In the genomic region with DNA sequence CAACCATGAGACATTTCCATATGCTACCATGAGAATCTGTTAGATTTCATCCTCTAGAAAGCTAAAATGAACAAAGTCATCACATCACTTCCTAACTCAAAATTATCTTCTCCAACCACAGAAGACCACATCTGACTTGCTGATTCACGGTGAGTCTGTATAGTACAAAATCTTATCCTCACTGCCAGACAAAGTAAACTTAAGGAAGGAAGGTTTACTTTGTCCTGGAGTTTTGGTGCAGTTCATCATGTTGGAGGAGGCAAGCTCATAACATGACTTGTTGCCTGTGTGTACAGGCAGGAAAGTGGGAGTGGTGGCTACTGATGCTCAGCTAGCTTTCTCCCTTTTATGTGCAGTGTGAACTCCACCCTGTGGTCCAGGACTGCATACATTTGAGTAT, we compare ENCODE assay signal across 21 mouse cellular contexts. TPM values are rescaled to one million over a fixed set of nuclear protein-coding genes. Genes with fewer than 3 reads are reported as not detected.
"Had no signal": no experiment of that assay in that cellular context is flagged by ENCODE, and none has a peak within 500 bp of the region (broad histone marks: within the 10 kb centered on the region; RNA-seq: fewer than 3 reads in every experiment).

No protein-coding gene starts in this region.

- H3K27me3 ChIP-seq: kidney, embryonic 15.5 days; lung, embryonic 15.5 days; midbrain, embryonic 13.5 days; neural tube, embryonic 13.5 days had no signal

- ATAC-seq: midbrain, embryonic 13.5 days; midbrain, embryonic 16.5 days had no signal

- H3K27ac ChIP-seq: kidney, embryonic 15.5 days; left cerebral cortex, adult 2 months; lung, embryonic 15.5 days; midbrain, embryonic 10.5 days; midbrain, embryonic 13.5 days; neural tube, embryonic 13.5 days; stomach, postnatal 0 days had no signal

- DNase-seq: kidney, adult 11 months; kidney, adult 8-10 months; kidney, postnatal 10 days; kidney, postnatal 36 days; layer of hippocampus, postnatal 36 days; lung, adult 18-20 months; lung, postnatal 10 days; lung, postnatal 36 days; thymus, adult 2 months; thymus, postnatal 14 days; thymus, postnatal 4 days had no signal

- H3K9me3 ChIP-seq: kidney, embryonic 15.5 days; lung, embryonic 15.5 days; midbrain, embryonic 10.5 days; midbrain, embryonic 13.5 days; neural tube, embryonic 13.5 days had no signal

- H3K36me3 ChIP-seq: kidney, embryonic 15.5 days; lung, embryonic 15.5 days; midbrain, embryonic 10.5 days; midbrain, embryonic 13.5 days; neural tube, embryonic 13.5 days had no signal

- H3K4me1 ChIP-seq: kidney, embryonic 15.5 days; lung, embryonic 15.5 days; midbrain, embryonic 10.5 days; midbrain, embryonic 13.5 days; neural tube, embryonic 13.5 days had no signal

- H3K4me3 ChIP-seq: kidney, embryonic 15.5 days; left cerebral cortex, adult 2 months; lung, embryonic 15.5 days; midbrain, embryonic 10.5 days; midbrain, embryonic 13.5 days; myocyte; neural tube, embryonic 13.5 days had no signal

- H3K9ac ChIP-seq: kidney, embryonic 15.5 days; lung, embryonic 15.5 days; midbrain, embryonic 13.5 days; neural tube, embryonic 13.5 days had no signal

- H3K4me2 ChIP-seq: kidney, embryonic 15.5 days; lung, embryonic 15.5 days; midbrain, embryonic 13.5 days; neural tube, embryonic 13.5 days had no signal

RNA-seq across cellular contexts. Expression of a gene that starts 26.7 kb away (rescaled TPM):
- total RNA-seq: megakaryocyte progenitor cell, adult 5-6 weeks had no signal
